Mouse (Mus musculus): ENCODE data around the gene Adcy7.

DNA sequence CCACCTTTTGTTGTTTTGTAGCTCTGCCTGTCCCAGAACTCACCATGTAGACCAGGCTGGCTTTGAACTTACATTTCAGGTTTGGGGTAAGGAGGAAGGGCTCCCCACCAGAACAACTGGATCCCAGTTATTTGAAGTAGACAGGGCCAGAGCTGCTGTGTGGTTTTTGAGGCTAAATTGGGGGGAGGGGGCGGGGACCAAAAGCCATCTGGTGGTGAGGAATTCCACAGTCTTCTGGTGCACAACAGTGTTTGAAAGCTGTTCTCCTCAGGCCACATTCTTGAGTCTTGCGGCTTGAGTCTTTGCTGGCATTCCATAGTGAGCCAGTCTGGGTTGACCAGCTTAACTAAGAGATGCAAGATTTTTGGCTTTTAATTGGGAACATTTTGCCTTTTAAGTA lies 6.7 kb upstream of the Adcy7 start:
- no peak for TF ChIP-seq CTCF (IDR thresholded peaks at IDR 0.05; ENCODE audit: borderline replicate concordance, insufficient read depth, low read length)
- TF ChIP-seq POLR2A (IDR thresholded peaks at IDR 0.05; ENCODE audit: low read depth, low read length), result no peak
